Mouse (Mus musculus): Measurements from ENCODE around the gene Osbp2. TPM values are rescaled to one million over a fixed set of nuclear protein-coding genes. Genes with fewer than 3 reads are reported as not detected.

Gene Osbp2
- total RNA-seq, 1 experiment: 0.27 TPM

DNA sequence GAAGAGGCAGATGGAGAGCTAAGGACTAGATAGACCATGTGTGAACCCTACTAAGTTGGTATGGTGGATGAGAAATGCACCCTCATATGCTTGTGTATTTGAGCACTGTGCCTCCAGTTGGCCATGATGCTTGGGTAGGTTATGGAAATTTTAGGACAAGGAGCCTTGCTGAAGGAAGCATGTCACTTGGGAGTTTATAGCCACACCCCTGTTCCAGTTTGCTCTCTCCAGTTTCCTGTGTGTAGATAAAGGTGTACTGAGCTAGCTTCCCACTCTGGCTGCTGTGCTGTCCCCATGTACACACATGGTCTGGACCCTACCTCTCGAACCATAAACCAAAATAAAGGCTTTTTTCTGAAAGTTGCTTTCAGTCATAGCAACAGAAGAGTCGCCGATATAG is 9.5 kb downstream of the Osbp2 start:
- H3K9ac ChIP-seq (ENCODE audit: insufficient read depth, low read depth, low read length, poor library complexity, severe bottlenecking): no peak overlapping the region
- H3K27ac ChIP-seq (ENCODE audit: insufficient read depth, low read depth, low read length, poor library complexity, severe bottlenecking): no peak overlapping the region
- TF ChIP-seq ZNF384 (IDR thresholded peaks at IDR 0.05; ENCODE audit: low read depth, low read length) (no peak), ZC3H11A (IDR thresholded peaks at IDR 0.05; ENCODE audit: borderline replicate concordance, low read depth, low read length) (no peak), CHD2 (IDR thresholded peaks at IDR 0.05; ENCODE audit: low read depth, low read length) (no peak), HCFC1 (IDR thresholded peaks at IDR 0.05; ENCODE audit: borderline replicate concordance, insufficient read depth, low read length) (no peak), MAFK (IDR thresholded peaks at IDR 0.05; ENCODE audit: insufficient read depth, low read depth, low read length) (no peak)
- H3K4me3 ChIP-seq (ENCODE audit: insufficient read depth in 1 of 2, low read depth in 1 of 2, low read length in 2 of 2, poor library complexity in 1 of 2, severe bottlenecking in 1 of 2): no peak overlapping the region
- in situ Hi-C loops (cut with MboI; ENCODE audit: low sequenced_read_pairs in 2 of 2, unreplicated experiment in 2 of 2): no loop called here
- H3K4me1 ChIP-seq (ENCODE audit: control insufficient read depth in 2 of 2, insufficient read depth in 2 of 2, low read length in 2 of 2, poor library complexity in 1 of 2): peaks cover 2 to 9% of the 10 kb centered on the region in 2 experiments; a peak in 1 of 4 replicates
- H3K9me3 ChIP-seq (ENCODE audit: control insufficient read depth, insufficient read depth, low read depth, low read length): no peaks in the 10 kb centered on the region
- H3K36me3 ChIP-seq (ENCODE audit: control insufficient read depth, insufficient read depth, low read length, poor library complexity, severe bottlenecking): no peaks in the 10 kb centered on the region
- DNase-seq (ENCODE audit: low read depth, low spot score): no peak

DNA sequence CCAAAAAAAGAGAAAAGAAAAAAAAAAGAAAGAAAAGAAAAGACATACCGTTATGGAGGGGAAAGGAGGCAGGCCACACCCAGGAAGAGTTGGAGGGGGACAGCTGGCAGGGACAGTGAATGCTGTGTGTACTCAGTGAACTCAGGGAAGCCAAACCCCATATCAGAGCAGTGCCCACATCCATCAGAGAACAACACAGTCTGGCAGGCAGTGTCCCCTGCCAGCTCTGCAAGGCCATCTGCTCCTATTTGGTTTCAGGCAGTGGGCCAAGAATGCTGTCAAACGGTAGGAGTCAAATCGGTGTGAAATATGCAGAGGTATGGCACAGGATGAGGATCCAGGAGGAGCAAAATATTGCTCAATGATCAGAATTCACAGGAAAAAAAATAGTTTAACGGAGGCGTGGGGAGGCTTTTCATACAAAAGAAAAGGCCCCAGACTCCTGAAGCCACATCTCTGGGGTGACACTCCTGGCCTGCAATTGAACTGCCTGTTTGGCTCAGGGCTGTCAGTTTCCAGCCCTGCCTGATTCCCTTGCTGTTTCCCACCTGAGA is 10.1 kb downstream of the Osbp2 start:
- Histone ChIP-seq H3K4me1 (ENCODE audit: control insufficient read depth in 2 of 2, insufficient read depth in 2 of 2, low read length in 2 of 2, poor library complexity in 1 of 2) (peaks cover 2 to 10% of the 10 kb centered on the region in 2 experiments; a peak in 1 of 4 replicates), H3K9me3 (ENCODE audit: control insufficient read depth, insufficient read depth, low read depth, low read length) (no peaks in the 10 kb centered on the region), H3K9ac (ENCODE audit: insufficient read depth, low read depth, low read length, poor library complexity, severe bottlenecking) (no peak overlapping the region), H3K4me3 (ENCODE audit: insufficient read depth in 1 of 2, low read depth in 1 of 2, low read length in 2 of 2, poor library complexity in 1 of 2, severe bottlenecking in 1 of 2) (no peak overlapping the region), H3K36me3 (ENCODE audit: control insufficient read depth, insufficient read depth, low read length, poor library complexity, severe bottlenecking) (no peaks in the 10 kb centered on the region), H3K27ac (ENCODE audit: insufficient read depth, low read depth, low read length, poor library complexity, severe bottlenecking) (no peak overlapping the region)
- DNase-seq (ENCODE audit: low read depth, low spot score): no peak
- TF ChIP-seq ZC3H11A (IDR thresholded peaks at IDR 0.05; ENCODE audit: borderline replicate concordance, low read depth, low read length) (no peak), HCFC1 (IDR thresholded peaks at IDR 0.05; ENCODE audit: borderline replicate concordance, insufficient read depth, low read length) (no peak), CHD2 (IDR thresholded peaks at IDR 0.05; ENCODE audit: low read depth, low read length) (no peak), MAFK (IDR thresholded peaks at IDR 0.05; ENCODE audit: insufficient read depth, low read depth, low read length) (no peak), ZNF384 (IDR thresholded peaks at IDR 0.05; ENCODE audit: low read depth, low read length) (no peak)
- in situ Hi-C loops (cut with MboI; ENCODE audit: low sequenced_read_pairs in 2 of 2, unreplicated experiment in 2 of 2): no loop called here

DNA sequence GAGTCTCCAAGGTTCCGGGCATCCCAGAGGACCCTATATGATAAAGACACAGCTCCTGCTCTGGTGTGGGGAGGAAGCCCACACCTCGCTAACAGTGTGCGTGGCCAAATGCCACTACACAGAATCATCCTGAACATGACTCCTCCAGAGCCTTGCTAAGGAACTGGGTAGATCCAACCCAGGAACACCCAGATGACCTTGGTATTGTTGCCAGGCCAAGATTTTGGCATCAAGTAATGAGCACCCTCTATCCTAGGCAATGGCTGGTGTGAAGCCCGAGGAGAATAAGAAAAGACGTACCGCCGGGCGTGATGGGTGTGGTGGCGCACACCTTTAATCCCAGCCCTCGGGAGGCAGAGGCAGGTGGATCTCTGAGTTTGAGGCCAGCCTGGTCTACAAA is 10.7 kb downstream of the Osbp2 start:
- no peak for DNase-seq (ENCODE audit: low read depth, low spot score)
- Histone ChIP-seq H3K36me3 (ENCODE audit: control insufficient read depth, insufficient read depth, low read length, poor library complexity, severe bottlenecking) (no peaks in the 10 kb centered on the region), H3K4me1 (ENCODE audit: control insufficient read depth in 2 of 2, insufficient read depth in 2 of 2, low read length in 2 of 2, poor library complexity in 1 of 2) (peaks cover 2 to 12% of the 10 kb centered on the region in 2 experiments; a peak in 1 of 4 replicates), H3K9ac (ENCODE audit: insufficient read depth, low read depth, low read length, poor library complexity, severe bottlenecking) (no peak overlapping the region), H3K4me3 (ENCODE audit: insufficient read depth in 1 of 2, low read depth in 1 of 2, low read length in 2 of 2, poor library complexity in 1 of 2, severe bottlenecking in 1 of 2) (no peak overlapping the region), H3K9me3 (ENCODE audit: control insufficient read depth, insufficient read depth, low read depth, low read length) (no peaks in the 10 kb centered on the region), H3K27ac (ENCODE audit: insufficient read depth, low read depth, low read length, poor library complexity, severe bottlenecking) (no peak overlapping the region)
- in situ Hi-C loops (cut with MboI; ENCODE audit: low sequenced_read_pairs in 2 of 2, unreplicated experiment in 2 of 2): no loop called here
- TF ChIP-seq ZC3H11A (IDR thresholded peaks at IDR 0.05; ENCODE audit: borderline replicate concordance, low read depth, low read length): no peak
- no peak for TF ChIP-seq MAFK (IDR thresholded peaks at IDR 0.05; ENCODE audit: insufficient read depth, low read depth, low read length)
- no peak for TF ChIP-seq ZNF384 (IDR thresholded peaks at IDR 0.05; ENCODE audit: low read depth, low read length)
- no peak for TF ChIP-seq HCFC1 (IDR thresholded peaks at IDR 0.05; ENCODE audit: borderline replicate concordance, insufficient read depth, low read length)
- no peak for TF ChIP-seq CHD2 (IDR thresholded peaks at IDR 0.05; ENCODE audit: low read depth, low read length)

DNA sequence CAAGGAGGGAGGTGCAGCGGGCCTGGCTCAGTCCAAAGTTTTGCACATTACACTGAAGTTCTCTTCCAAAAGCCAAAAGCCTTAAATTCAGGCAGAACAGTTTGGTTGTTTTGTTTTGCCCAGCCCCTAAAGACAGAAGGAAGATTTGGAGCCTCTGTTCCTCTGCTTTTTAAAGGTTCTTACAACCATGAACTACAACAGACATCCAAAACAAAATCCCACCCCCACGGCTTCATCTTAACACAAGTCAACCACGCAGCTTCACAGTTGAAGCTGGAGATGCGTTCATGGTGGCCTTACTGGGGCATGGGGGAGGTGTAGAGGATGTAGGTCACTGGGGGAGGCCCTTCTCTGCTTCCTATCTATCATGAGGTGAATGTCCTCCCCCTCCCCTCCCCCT is 11.8 kb downstream of the Osbp2 start:
- in situ Hi-C loops (cut with MboI; ENCODE audit: low sequenced_read_pairs in 2 of 2, unreplicated experiment in 2 of 2): no loop called here
- Histone ChIP-seq H3K27ac (ENCODE audit: insufficient read depth, low read depth, low read length, poor library complexity, severe bottlenecking) (no peak overlapping the region), H3K4me1 (ENCODE audit: control insufficient read depth in 2 of 2, insufficient read depth in 2 of 2, low read length in 2 of 2, poor library complexity in 1 of 2) (peaks cover 2 to 14% of the 10 kb centered on the region in 2 experiments; a peak in 1 of 4 replicates), H3K9ac (ENCODE audit: insufficient read depth, low read depth, low read length, poor library complexity, severe bottlenecking) (no peak overlapping the region), H3K36me3 (ENCODE audit: control insufficient read depth, insufficient read depth, low read length, poor library complexity, severe bottlenecking) (no peaks in the 10 kb centered on the region), H3K4me3 (ENCODE audit: insufficient read depth in 1 of 2, low read depth in 1 of 2, low read length in 2 of 2, poor library complexity in 1 of 2, severe bottlenecking in 1 of 2) (no peak overlapping the region), H3K9me3 (ENCODE audit: control insufficient read depth, insufficient read depth, low read depth, low read length) (no peaks in the 10 kb centered on the region)
- DNase-seq (ENCODE audit: low read depth, low spot score): no peak
- TF ChIP-seq HCFC1 (IDR thresholded peaks at IDR 0.05; ENCODE audit: borderline replicate concordance, insufficient read depth, low read length) (no peak), ZNF384 (IDR thresholded peaks at IDR 0.05; ENCODE audit: low read depth, low read length) (no peak), MAFK (IDR thresholded peaks at IDR 0.05; ENCODE audit: insufficient read depth, low read depth, low read length) (no peak)

Data from ES-E14 (cell line).